Mouse (Mus musculus) G1E (cell line): ENCODE results near the gene Agtrap.

Experiments used
- CTCF ChIP-seq: IDR thresholded peaks from 2 replicates; pipeline ENCODE4 v1.5.1; 2012; ENCODE audit warnings: low read depth, low read length, inconsistent platforms, mixed read lengths
- GATA1 ChIP-seq: IDR thresholded peaks from 2 replicates; pipeline ENCODE4 v1.6.1; 2012; ENCODE audit warnings: borderline replicate concordance, low read length, inconsistent platforms, mixed read lengths
- GATA2 ChIP-seq: IDR thresholded peaks from 2 replicates; pipeline ENCODE4 v1.6.1; 2012; ENCODE audit warnings: low read depth, low read length, inconsistent platforms, borderline replicate concordance
- POLR2AphosphoS5 ChIP-seq: IDR thresholded peaks from 2 replicates; pipeline ENCODE4 v1.6.1; 2012; ENCODE audit warnings: low read depth, low read length, inconsistent platforms; ENCODE audit not compliant: insufficient replicate concordance
- TAL1 ChIP-seq: conservative IDR thresholded peaks from 2 replicates; pipeline ENCODE4 v1.6.1; 2012; ENCODE audit warnings: low read depth, low read length, inconsistent platforms, mixed read lengths

GRCm38 (mm10) chr4:148058993-148059392 lies 28.8 kb downstream of the Agtrap start:
- TF ChIP-seq CTCF (no peak), GATA1 (no peak), GATA2 (no peak), POLR2AphosphoS5 (no peak), TAL1 (no peak)
